Mouse (Mus musculus) stomach, embryonic 16.5 days (tissue): ENCODE measurements around the gene Obscn. TPM values are rescaled to one million over a fixed set of nuclear protein-coding genes. Genes with fewer than 3 reads are reported as not detected.

Source experiments
- ATAC-seq: fragments of 200-750 bp; cut with Nextera tagmentation; 2 replicates; pipeline ENCODE4 v1.8.0; 2017; ENCODE audit warnings: moderate number of reproducible peaks, moderate TSS enrichment; ENCODE audit not compliant: insufficient read depth, low FRiP score
- H3K27ac ChIP-seq: fragments of 300-500 bp; sonication (generic); 2 replicates; pipeline ENCODE4 v1.5.1; 2014; ENCODE audit warnings: low read length
- H3K27me3 ChIP-seq: fragments of 300-500 bp; sonication (generic); 2 replicates; pipeline ENCODE4 v1.6.1; 2014; ENCODE audit warnings: low read length, control low read depth, mixed read lengths; ENCODE audit not compliant: control insufficient read depth, insufficient read depth
- H3K36me3 ChIP-seq: fragments of 300-500 bp; sonication (generic); 2 replicates; pipeline ENCODE4 v1.6.1; 2014; ENCODE audit warnings: low read length; ENCODE audit not compliant: control insufficient read depth, insufficient read depth
- H3K4me1 ChIP-seq: fragments of 300-500 bp; sonication (generic); 2 replicates; pipeline ENCODE4 v1.6.1; 2014; ENCODE audit warnings: low read length, control low read depth, mixed read lengths; ENCODE audit not compliant: control insufficient read depth, insufficient read depth
- H3K4me2 ChIP-seq: fragments of 300-500 bp; sonication (generic); 2 replicates; pipeline ENCODE4 v1.6.1; 2014; ENCODE audit warnings: low read depth, low read length, mixed read lengths
- H3K4me3 ChIP-seq: fragments of 300-500 bp; sonication (generic); replicated peaks from 2 replicates; pipeline ENCODE4 v1.5.1; 2014; ENCODE audit warnings: mild to moderate bottlenecking, low read length
- H3K9ac ChIP-seq: fragments of 300-500 bp; sonication (generic); 2 replicates; pipeline ENCODE4 v1.6.1; 2014; ENCODE audit warnings: low read length
- H3K9me3 ChIP-seq: fragments of 300-500 bp; sonication (generic); replicated peaks from 2 replicates; pipeline ENCODE4 v1.6.1; 2016; ENCODE audit warnings: low read length, control low read depth; ENCODE audit not compliant: control insufficient read depth
- WGBS: fragments of 180-500 bp; shearing (Covaris S2); extraction: QIAGEN DNeasy Blood & Tissue Kit; methylation state at CpG from one replicate; pipeline ENCODE4 v1.1.7; 2014; 5-methylcytosine and 5-hydroxymethylcytosine counted together
- polyA plus RNA-seq: library from polyadenylated mRNA; unstranded; fragments of >200 nt; fragmentation: Nextera tagmentation; extraction: Ambion mirVana; gene quantifications from 2 replicates; pipeline ENCODE4 v1.2.1, GENCODE M21; 2015

Obscn gene
- polyA plus RNA-seq, 1 experiment from 2014 or later: 1.7 TPM

DNA sequence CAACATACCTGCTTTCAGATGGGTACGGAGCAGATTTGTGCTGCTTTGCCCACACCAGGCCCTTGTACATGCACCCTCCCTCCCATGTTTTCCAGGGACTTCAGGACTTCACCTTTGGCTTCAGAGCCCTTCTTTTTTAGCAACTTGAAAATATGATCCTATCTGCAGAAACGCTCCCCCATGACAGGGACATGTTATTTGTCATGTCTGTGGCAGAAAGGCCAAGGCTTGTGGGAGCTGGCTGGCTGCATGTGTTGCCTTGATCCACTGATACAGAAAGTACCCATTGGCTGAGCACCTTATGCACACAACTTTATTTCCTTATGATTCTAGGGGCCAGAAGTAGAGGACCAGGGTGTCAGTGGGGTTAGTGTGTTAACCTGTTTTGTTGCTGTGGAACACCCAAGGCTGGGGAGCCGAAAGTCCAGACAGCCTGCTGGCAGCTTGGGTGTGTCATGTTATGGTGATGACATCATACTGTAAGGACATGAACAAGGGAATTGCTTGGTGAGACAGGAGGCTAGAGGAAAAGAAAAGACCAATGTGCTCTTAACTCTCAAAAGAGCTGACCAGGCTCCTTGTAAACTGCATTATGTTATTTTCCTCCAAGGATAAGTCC lies 150.8 kb downstream of the Obscn start:
- Histone ChIP-seq H3K4me3 (no peak overlapping the region), H3K27ac (no peak overlapping the region), H3K4me1 (peaks cover 7% of the 10 kb centered on the region), H3K27me3 (no peaks in the 10 kb centered on the region), H3K9me3 (no peaks in the 10 kb centered on the region), H3K36me3 (peaks cover 22% of the 10 kb centered on the region), H3K9ac (no peak overlapping the region), H3K4me2 (no peak overlapping the region)
- no peak for ATAC-seq
- WGBS: 83% methylated on average over 3 of the region's 3 CpGs

DNA sequence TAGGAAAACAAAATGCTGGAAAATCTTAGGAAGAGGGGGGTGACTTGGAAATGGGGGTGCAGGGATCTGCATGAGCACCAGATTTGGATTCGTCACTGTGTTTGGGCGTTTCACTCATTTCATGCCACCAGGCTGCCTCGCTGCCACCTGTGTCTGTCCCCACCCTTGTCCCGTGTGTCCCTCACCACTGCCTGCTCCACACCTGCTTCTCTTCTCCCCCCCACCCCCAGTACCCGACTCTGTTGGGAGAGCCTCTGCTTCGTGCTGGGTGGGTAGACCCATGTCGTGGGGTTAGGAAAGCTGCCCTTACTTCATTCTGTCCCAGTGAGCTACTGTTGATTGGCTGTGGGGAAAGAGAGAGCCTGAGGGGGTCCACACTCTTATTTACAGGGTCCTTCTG lies 151.5 kb downstream of the Obscn start:
- no peaks in the 10 kb centered on the region for H3K9me3 ChIP-seq
- ATAC-seq: no peak
- no peak overlapping the region for H3K27ac ChIP-seq
- peaks cover 15% of the 10 kb centered on the region for H3K4me1 ChIP-seq
- WGBS: 91% methylated on average over 7 of the region's 7 CpGs
- H3K9ac ChIP-seq: no peak overlapping the region
- no peak overlapping the region for H3K4me2 ChIP-seq
- H3K4me3 ChIP-seq: no peak overlapping the region
- H3K36me3 ChIP-seq: peaks cover 22% of the 10 kb centered on the region
- no peaks in the 10 kb centered on the region for H3K27me3 ChIP-seq

DNA sequence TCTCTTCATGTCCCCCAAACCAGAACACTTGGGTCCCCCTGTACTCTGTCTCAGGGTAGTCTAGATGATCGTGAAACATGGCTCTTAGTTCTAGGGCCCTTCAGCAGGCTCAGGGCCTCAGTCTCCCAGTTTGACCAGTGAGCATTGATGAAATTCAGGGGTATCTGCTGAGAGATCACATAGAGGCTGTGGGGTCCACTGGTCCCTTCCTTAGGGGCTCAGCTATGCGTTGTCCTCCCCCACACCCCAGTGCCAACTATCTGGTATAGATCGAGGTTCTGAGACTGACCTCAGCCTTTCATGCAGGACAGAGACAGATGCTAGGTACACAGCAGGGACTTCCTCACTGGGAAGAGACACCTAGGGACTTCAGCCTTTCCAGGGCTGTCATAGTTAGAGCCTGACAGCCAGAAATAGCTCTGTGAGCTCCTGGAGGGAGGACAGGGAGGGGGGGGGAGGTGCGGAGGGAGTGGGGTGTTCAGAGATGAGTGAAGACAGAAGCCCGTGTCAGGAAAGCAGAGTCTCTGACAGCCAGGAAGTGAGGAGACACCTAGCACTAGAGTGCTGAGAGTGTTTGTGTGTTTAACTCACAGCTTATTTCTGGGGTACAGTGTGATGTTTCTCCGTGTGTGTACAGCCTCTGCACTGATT lies 152.4 kb downstream of the Obscn start:
- H3K27me3 ChIP-seq: no peaks in the 10 kb centered on the region
- peaks cover 23% of the 10 kb centered on the region for H3K4me1 ChIP-seq
- H3K27ac ChIP-seq: no peak overlapping the region
- peaks cover 16% of the 10 kb centered on the region for H3K36me3 ChIP-seq
- H3K4me3 ChIP-seq: no peak overlapping the region
- ATAC-seq: no peak
- 78% methylated on average over 6 of the region's 6 CpGs for WGBS
- no peaks in the 10 kb centered on the region for H3K9me3 ChIP-seq
- no peak overlapping the region for H3K9ac ChIP-seq
- H3K4me2 ChIP-seq: no peak overlapping the region

DNA sequence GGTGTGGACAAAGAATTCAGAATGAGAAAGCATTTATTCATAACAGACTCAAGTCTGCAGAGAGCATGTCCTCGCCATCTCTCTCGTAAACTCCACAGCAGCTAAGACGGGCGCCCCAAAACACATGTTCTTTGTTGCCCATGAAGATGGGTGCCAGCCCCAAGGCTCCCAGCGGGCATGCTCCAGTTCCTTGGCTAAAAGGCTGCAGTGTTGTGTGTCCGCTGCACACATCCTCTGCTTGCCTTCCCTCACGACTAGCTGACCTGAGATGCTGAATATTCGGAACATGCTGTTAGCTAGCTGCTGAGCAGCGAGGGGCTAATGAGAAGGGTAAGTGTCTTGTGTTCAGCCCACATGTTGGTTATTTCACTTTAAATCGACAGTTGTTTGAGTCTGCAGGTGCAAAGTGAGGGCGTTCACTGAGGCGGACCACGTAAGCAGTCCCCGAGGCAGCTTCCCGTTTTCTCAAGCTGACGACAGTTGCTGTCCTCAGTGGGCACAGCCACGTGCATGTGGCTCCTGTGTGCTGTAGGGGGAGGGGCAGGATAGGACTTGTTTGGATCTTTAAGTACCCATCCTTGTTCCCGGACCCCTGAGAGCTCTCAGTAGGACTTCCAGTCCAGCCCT lies 153.6 kb downstream of the Obscn start:
- Histone ChIP-seq H3K27me3 (no peaks in the 10 kb centered on the region), H3K4me1 (peaks cover 25% of the 10 kb centered on the region), H3K9ac (no peak overlapping the region), H3K9me3 (no peaks in the 10 kb centered on the region), H3K27ac (no peak overlapping the region), H3K4me2 (no peak overlapping the region), H3K4me3 (no peak overlapping the region), H3K36me3 (peaks cover 9% of the 10 kb centered on the region; the same call in 1 of the 2 replicates)
- WGBS: 87% methylated on average over 18 of the region's 18 CpGs
- no peak for ATAC-seq

- 45% methylated on average over 14 of the region's 14 CpGs for WGBS
- Histone ChIP-seq H3K27me3 (no peaks in the 10 kb centered on the region), H3K27ac (no peak overlapping the region), H3K9me3 (no peaks in the 10 kb centered on the region), H3K9ac (peak overlapping the region; percentile 14; the same call in 1 of the 2 replicates), H3K36me3 (peaks cover 9% of the 10 kb centered on the region; the same call in 1 of the 2 replicates), H3K4me1 (peaks cover 28% of the 10 kb centered on the region), H3K4me2 (no peak overlapping the region), H3K4me3 (no peak overlapping the region)
- no peak for ATAC-seq
These were observed 154.4 kb downstream of the Obscn start for GRCm38 (mm10) chr11:58981541-58982447.

- Histone ChIP-seq H3K9ac (peak overlapping the region; percentile 92; the same call in 1 of the 2 replicates), H3K27me3 (no peaks in the 10 kb centered on the region), H3K36me3 (peaks cover 9% of the 10 kb centered on the region; the same call in 1 of the 2 replicates), H3K4me1 (peaks cover 28% of the 10 kb centered on the region), H3K27ac (no peak overlapping the region; the same call in 1 of the 2 replicates), H3K9me3 (no peaks in the 10 kb centered on the region), H3K4me3 (peak overlapping the region; percentile 76; the same call in 1 of the 2 replicates), H3K4me2 (peak overlapping the region; percentile 99)
- ATAC-seq: no peak
- 54% methylated on average over 5 of the region's 5 CpGs for WGBS
These were observed 155.7 kb downstream of the Obscn start for GRCm38 (mm10) chr11:58980381-58980990.

DNA sequence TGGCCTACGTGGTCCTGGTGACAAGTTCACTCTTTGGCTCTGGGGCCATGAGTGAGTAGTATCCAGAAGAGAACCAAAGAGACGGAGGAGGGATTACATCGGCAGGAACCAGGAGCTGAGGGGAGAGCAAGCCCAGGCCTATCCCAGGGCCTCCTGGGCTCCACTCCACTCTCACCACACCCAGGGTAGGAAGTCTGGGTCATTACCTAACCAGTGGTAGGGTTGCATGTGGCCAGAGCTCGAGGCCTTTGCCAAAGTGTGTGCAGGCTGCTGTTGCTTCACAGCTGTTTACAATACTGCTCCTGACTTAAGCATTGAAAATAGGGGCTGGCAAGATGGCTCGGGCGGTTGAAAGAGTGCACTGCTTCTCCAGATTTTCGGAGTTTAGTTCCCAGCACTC lies 156.5 kb downstream of the Obscn start:
- WGBS: 63% methylated on average over 7 of the region's 7 CpGs
- no peak for ATAC-seq
- Histone ChIP-seq H3K36me3 (peaks cover 7% of the 10 kb centered on the region), H3K27ac (peak overlapping the region; percentile 70), H3K4me1 (peaks cover 28% of the 10 kb centered on the region), H3K9ac (peak overlapping the region; percentile 92), H3K9me3 (no peaks in the 10 kb centered on the region), H3K4me3 (peak overlapping the region; percentile 76), H3K27me3 (no peaks in the 10 kb centered on the region), H3K4me2 (peak overlapping the region; percentile 99)

DNA sequence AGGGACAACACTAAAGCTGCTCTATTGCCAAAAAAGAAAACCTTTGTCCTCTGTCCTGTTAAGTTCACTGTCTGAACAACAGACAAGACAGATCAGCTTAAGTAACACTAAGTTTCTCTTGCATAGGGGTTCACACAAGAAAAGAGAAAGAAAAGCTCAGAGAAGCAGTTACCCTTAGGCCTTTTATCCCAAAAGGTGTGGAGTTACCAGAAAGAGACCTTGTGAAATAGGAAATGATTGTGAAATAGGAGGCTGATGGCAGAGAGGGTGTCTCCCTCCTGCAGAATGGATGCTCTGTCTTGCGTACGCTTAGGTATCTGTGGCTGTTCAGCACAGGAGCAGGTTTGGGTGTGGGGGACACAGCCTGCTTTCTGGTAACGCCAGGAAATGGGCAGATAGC lies 157.0 kb downstream of the Obscn start:
- H3K9me3 ChIP-seq: no peaks in the 10 kb centered on the region
- H3K4me1 ChIP-seq: peaks cover 28% of the 10 kb centered on the region
- WGBS: 64% methylated on average over 3 of the region's 3 CpGs
- no peak for ATAC-seq
- H3K27ac ChIP-seq: peak overlapping the region; percentile 70
- H3K36me3 ChIP-seq: peaks cover 7% of the 10 kb centered on the region
- H3K27me3 ChIP-seq: no peaks in the 10 kb centered on the region
- H3K9ac ChIP-seq: peak overlapping the region; percentile 92
- H3K4me2 ChIP-seq: peak overlapping the region; percentile 99
- H3K4me3 ChIP-seq: peak overlapping the region; percentile 76
